Mouse (Mus musculus): Measurements from ENCODE around the gene Pef1. TPM values are rescaled to one million over a fixed set of nuclear protein-coding genes. Genes with fewer than 3 reads are reported as not detected.

Gene Pef1
- polyA plus RNA-seq, 1 experiment from 2014 or later, result 54.3 TPM

- no peak for ATAC-seq (ENCODE audit: insufficient number of reproducible peaks, low FRiP score)
- H3K4me2 ChIP-seq, result no peak overlapping the region
Measured at GRCm38 (mm10) chr4:130166592-130166991, 64.2 kb downstream of the Pef1 start.

DNA sequence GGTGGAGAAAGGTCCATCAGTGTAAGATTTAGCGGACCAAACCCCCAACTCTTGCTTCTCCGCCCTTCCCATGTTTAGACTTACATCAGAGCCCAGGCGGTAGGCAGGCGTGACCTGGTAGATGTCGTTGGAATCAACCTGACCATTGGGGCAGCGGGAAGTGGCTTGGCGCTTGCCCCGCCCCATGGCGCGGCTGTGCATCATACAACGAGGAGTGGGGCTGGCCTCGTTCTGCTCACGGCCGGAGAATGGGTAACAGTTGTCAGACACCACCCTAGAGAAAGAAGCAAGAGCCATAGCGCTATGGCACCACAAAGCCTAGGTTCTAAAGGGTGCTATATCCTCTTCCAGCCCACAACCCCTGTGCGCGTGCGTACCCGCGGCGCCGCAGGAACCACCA is 65.0 kb downstream of the Pef1 start:
- Histone ChIP-seq H3K4me2 (peak overlapping the region; percentile 52), H3K9ac (peak overlapping the region; percentile 12; the same call in 1 of the 2 replicates), H3K27me3 (replicated peaks) (no peaks in the 10 kb centered on the region), H3K4me3 (no peak overlapping the region), H3K27ac (ENCODE audit: poor library complexity, severe bottlenecking) (peak overlapping the region; percentile 69; the same call in 1 of the 2 replicates), H3K36me3 (peaks cover 5% of the 10 kb centered on the region; the same call in 1 of the 2 replicates), H3K4me1 (replicated peaks) (peaks cover 88% of the 10 kb centered on the region), H3K9me3 (replicated peaks) (no peaks in the 10 kb centered on the region)
- no peak for ATAC-seq (ENCODE audit: insufficient number of reproducible peaks, low FRiP score)
- 59% methylated on average over 22 of the region's 22 CpGs for WGBS

More at GRCm38 (mm10) chr4:130166592-130166991, 64.2 kb downstream of the Pef1 start:
- Histone ChIP-seq H3K4me1 (replicated peaks) (peaks cover 87% of the 10 kb centered on the region), H3K27ac (ENCODE audit: poor library complexity, severe bottlenecking) (0 out of 2 replicates have a peak overlapping the region, but pooled peaks have one; percentile 1), H3K9me3 (replicated peaks) (no peaks in the 10 kb centered on the region), H3K4me3 (no peak overlapping the region), H3K27me3 (replicated peaks) (no peaks in the 10 kb centered on the region), H3K36me3 (peaks cover 5% of the 10 kb centered on the region; the same call in 1 of the 2 replicates), H3K9ac (no peak overlapping the region)
- 74% methylated on average over 8 of the region's 8 CpGs for WGBS

- Histone ChIP-seq H3K9ac (peak overlapping the region; percentile 46; the same call in 1 of the 2 replicates), H3K4me3 (peak overlapping the region; percentile 3; the same call in 1 of the 2 replicates), H3K4me1 (replicated peaks) (peaks cover 88% of the 10 kb centered on the region), H3K36me3 (peaks cover 5% of the 10 kb centered on the region; the same call in 1 of the 2 replicates), H3K27ac (ENCODE audit: poor library complexity, severe bottlenecking) (peak overlapping the region; percentile 78), H3K27me3 (replicated peaks) (no peaks in the 10 kb centered on the region), H3K9me3 (replicated peaks) (no peaks in the 10 kb centered on the region), H3K4me2 (peak overlapping the region; percentile 52)
- 36% methylated on average over 9 of the region's 9 CpGs for WGBS
- ATAC-seq (ENCODE audit: insufficient number of reproducible peaks, low FRiP score), result no peak
Measured at GRCm38 (mm10) chr4:130167814-130168213, 65.5 kb downstream of the Pef1 start.

- Histone ChIP-seq H3K4me3 (peak overlapping the region; percentile 3; the same call in 1 of the 2 replicates), H3K36me3 (peaks cover 5% of the 10 kb centered on the region; the same call in 1 of the 2 replicates), H3K27ac (ENCODE audit: poor library complexity, severe bottlenecking) (peak overlapping the region; percentile 78), H3K9me3 (replicated peaks) (no peaks in the 10 kb centered on the region), H3K4me1 (replicated peaks) (peaks cover 88% of the 10 kb centered on the region), H3K27me3 (replicated peaks) (no peaks in the 10 kb centered on the region), H3K4me2 (peak overlapping the region; percentile 52), H3K9ac (0 out of 2 replicates have a peak overlapping the region, but pooled peaks have one; percentile 46)
- ATAC-seq (ENCODE audit: insufficient number of reproducible peaks, low FRiP score), result peak; percentile 68
- WGBS, result 36% methylated on average over 16 of the region's 16 CpGs
Measured at GRCm38 (mm10) chr4:130168280-130169183, 66.2 kb downstream of the Pef1 start.

DNA sequence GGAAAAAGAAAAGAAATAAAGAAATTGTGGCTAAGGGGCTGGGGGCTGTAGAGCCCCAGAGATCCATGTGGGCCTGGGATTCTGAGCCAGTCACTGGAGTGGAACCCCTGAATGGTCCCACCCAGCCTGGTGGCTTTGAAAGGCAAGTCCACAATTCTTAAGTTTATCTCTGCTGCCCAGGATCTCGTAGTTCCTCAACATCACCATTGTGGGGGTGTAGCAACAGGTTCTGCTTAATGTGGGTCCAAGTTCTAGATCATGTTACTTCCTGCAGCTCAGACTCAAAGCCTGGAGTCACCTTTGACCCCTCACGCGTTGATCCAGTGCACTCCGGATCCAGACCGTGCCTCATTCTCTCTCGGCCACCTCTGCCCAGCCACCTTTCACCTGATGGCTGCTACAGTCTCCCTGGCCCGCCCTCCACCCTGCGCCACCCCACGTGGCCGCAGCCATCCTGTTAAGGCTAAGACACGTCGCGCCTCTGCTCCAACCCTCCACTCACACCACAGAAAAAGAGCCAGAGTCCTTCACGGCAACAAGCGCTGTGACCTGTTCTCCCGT is 67.1 kb downstream of the Pef1 start:
- Histone ChIP-seq H3K9me3 (replicated peaks) (no peaks in the 10 kb centered on the region), H3K36me3 (peaks cover 5% of the 10 kb centered on the region; the same call in 1 of the 2 replicates), H3K4me1 (replicated peaks) (peaks cover 88% of the 10 kb centered on the region), H3K9ac (no peak overlapping the region), H3K4me2 (no peak overlapping the region), H3K27me3 (replicated peaks) (no peaks in the 10 kb centered on the region), H3K4me3 (no peak overlapping the region), H3K27ac (ENCODE audit: poor library complexity, severe bottlenecking) (no peak overlapping the region)
- ATAC-seq (ENCODE audit: insufficient number of reproducible peaks, low FRiP score), result no peak
- 82% methylated on average over 16 of the region's 16 CpGs for WGBS

- no peak for ATAC-seq (ENCODE audit: insufficient number of reproducible peaks, low FRiP score)
- Histone ChIP-seq H3K9ac (0 out of 2 replicates have a peak overlapping the region, but pooled peaks have one; percentile 19), H3K36me3 (0 out of 2 replicates have a peak, but pooled peaks cover 5% of the 10 kb centered on the region), H3K4me2 (no peak overlapping the region), H3K9me3 (replicated peaks) (no peaks in the 10 kb centered on the region), H3K4me1 (replicated peaks) (peaks cover 95% of the 10 kb centered on the region), H3K27me3 (replicated peaks) (no peaks in the 10 kb centered on the region), H3K27ac (ENCODE audit: poor library complexity, severe bottlenecking) (0 out of 2 replicates have a peak overlapping the region, but pooled peaks have one; percentile 4), H3K4me3 (no peak overlapping the region)
- WGBS, result 58% methylated on average over 4 of the region's 4 CpGs
Measured at GRCm38 (mm10) chr4:130170362-130170761, 68.0 kb downstream of the Pef1 start.

GRCm38 (mm10) chr4:130171951-130172765 is 69.8 kb downstream of the Pef1 start:
- Histone ChIP-seq H3K4me1 (replicated peaks) (peaks cover 97% of the 10 kb centered on the region), H3K9ac (peak overlapping the region; percentile 44; the same call in 1 of the 2 replicates), H3K4me2 (peak overlapping the region; percentile 77), H3K4me3 (peak overlapping the region; percentile 11; the same call in 1 of the 2 replicates), H3K9me3 (replicated peaks) (no peaks in the 10 kb centered on the region), H3K36me3 (0 out of 2 replicates have a peak, but pooled peaks cover 5% of the 10 kb centered on the region), H3K27me3 (replicated peaks) (no peaks in the 10 kb centered on the region), H3K27ac (ENCODE audit: poor library complexity, severe bottlenecking) (peak overlapping the region; percentile 90)
- no peak for ATAC-seq (ENCODE audit: insufficient number of reproducible peaks, low FRiP score)
- 19% methylated on average over 11 of the region's 11 CpGs for WGBS

GRCm38 (mm10) chr4:130173060-130173822 is 70.9 kb downstream of the Pef1 start:
- no peaks in the 10 kb centered on the region for H3K9me3 ChIP-seq (replicated peaks)
- 0 out of 2 replicates have a peak, but pooled peaks cover 5% of the 10 kb centered on the region for H3K36me3 ChIP-seq
- H3K4me3 ChIP-seq, result peak overlapping the region; percentile 48
- H3K4me2 ChIP-seq, result peak overlapping the region; percentile 77
- WGBS, result 64% methylated on average over 11 of the region's 11 CpGs
- ATAC-seq (ENCODE audit: insufficient number of reproducible peaks, low FRiP score), result peak; percentile 66
- H3K9ac ChIP-seq, result peak overlapping the region; percentile 71; the same call in 1 of the 2 replicates
- H3K4me1 ChIP-seq (replicated peaks), result peaks cover 93% of the 10 kb centered on the region
- H3K27me3 ChIP-seq (replicated peaks), result no peaks in the 10 kb centered on the region
- peak overlapping the region; percentile 29; the same call in 1 of the 2 replicates for H3K27ac ChIP-seq (ENCODE audit: poor library complexity, severe bottlenecking)

DNA sequence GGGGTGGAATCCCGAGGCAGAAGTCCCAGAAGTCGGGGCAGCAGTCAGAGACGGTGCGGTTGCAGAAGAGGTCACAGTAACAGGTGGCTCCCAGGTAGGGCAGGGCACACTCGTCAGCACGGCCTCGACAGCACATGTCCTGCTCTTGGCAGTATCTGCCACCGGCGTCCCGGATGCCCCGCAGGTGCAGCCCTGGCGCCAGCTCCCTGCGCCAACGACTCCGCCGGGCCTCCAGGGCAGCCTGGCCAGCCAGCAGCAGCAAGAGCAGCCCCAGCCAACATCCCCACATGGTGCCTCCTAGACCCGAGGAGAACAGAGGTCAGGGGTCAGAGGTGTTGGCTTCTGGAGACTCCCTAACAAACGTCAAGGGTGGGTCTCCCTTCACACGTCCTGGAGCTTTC is 71.6 kb downstream of the Pef1 start:
- ATAC-seq (ENCODE audit: insufficient number of reproducible peaks, low FRiP score), result no peak
- H3K27ac ChIP-seq (ENCODE audit: poor library complexity, severe bottlenecking), result peak overlapping the region; percentile 29; the same call in 1 of the 2 replicates
- peak overlapping the region; percentile 48 for H3K4me3 ChIP-seq
- 0 out of 2 replicates have a peak, but pooled peaks cover 5% of the 10 kb centered on the region for H3K36me3 ChIP-seq
- peak overlapping the region; percentile 77 for H3K4me2 ChIP-seq
- peak overlapping the region; percentile 71 for H3K9ac ChIP-seq
- 53% methylated on average over 19 of the region's 19 CpGs for WGBS
- no peaks in the 10 kb centered on the region for H3K9me3 ChIP-seq (replicated peaks)
- H3K27me3 ChIP-seq (replicated peaks), result no peaks in the 10 kb centered on the region
- peaks cover 86% of the 10 kb centered on the region for H3K4me1 ChIP-seq (replicated peaks)
